Mouse (Mus musculus): Measurements from ENCODE around the gene Plk2.
"Not testable (repeated sequence)": the region's sequence is repeated elsewhere in the genome, so short reads cannot be mapped to it uniquely, and the experiment has no call there.

Plk2 gene

GRCm38 (mm10) chr13:110394291-110395178 lies at the start of gene Plk2:
Gene Plk2 (plus strand): TSS chr13:110395046.
- DNase-seq = peak; percentile 91

- no peak for DNase-seq
Observed at GRCm38 (mm10) chr13:110346707-110347106, 48.1 kb upstream of the Plk2 start.

GRCm38 (mm10) chr13:110351051-110351450 lies 43.8 kb upstream of the Plk2 start:
- DNase-seq = no peak

GRCm38 (mm10) chr13:110356941-110357340 lies 37.9 kb upstream of the Plk2 start, which contains the start of gene Gapt:
Gene Gapt (minus strand): TSS chr13:110357199.
- DNase-seq = no peak

- no peak for DNase-seq
Observed at GRCm38 (mm10) chr13:110363722-110364121, 31.1 kb upstream of the Plk2 start.

GRCm38 (mm10) chr13:110366477-110366876 lies 28.4 kb upstream of the Plk2 start:
- DNase-seq = no peak

GRCm38 (mm10) chr13:110367961-110368555 lies 26.8 kb upstream of the Plk2 start:
- no peak for DNase-seq

GRCm38 (mm10) chr13:110368556-110369040 lies 26.2 kb upstream of the Plk2 start:
- DNase-seq = peak; percentile 89

GRCm38 (mm10) chr13:110369673-110370072 lies 25.2 kb upstream of the Plk2 start:
- no peak for DNase-seq

- peak; percentile 49 for DNase-seq
Observed at GRCm38 (mm10) chr13:110382447-110382901, 12.4 kb upstream of the Plk2 start.

- no peak for DNase-seq
Observed at GRCm38 (mm10) chr13:110384514-110384913, 10.3 kb upstream of the Plk2 start.

GRCm38 (mm10) chr13:110392210-110392609 lies 2.6 kb upstream of the Plk2 start:
- peak; percentile 73 for DNase-seq

GRCm38 (mm10) chr13:110392631-110393030 lies 2.2 kb upstream of the Plk2 start:
- DNase-seq = no peak

GRCm38 (mm10) chr13:110395179-110395794 lies 441 bp downstream of the Plk2 start:
- DNase-seq = peak; percentile 29

GRCm38 (mm10) chr13:110395916-110396685 lies 1.3 kb downstream of the Plk2 start:
- DNase-seq = no peak

GRCm38 (mm10) chr13:110397750-110398149 lies 2.9 kb downstream of the Plk2 start:
- no peak for DNase-seq

GRCm38 (mm10) chr13:110398513-110399270 lies 3.8 kb downstream of the Plk2 start:
- DNase-seq = no peak

GRCm38 (mm10) chr13:110401443-110401842 lies 6.6 kb downstream of the Plk2 start:
- DNase-seq = no peak

- no peak for DNase-seq
Observed at GRCm38 (mm10) chr13:110401877-110402276, 7.0 kb downstream of the Plk2 start.

- DNase-seq = no peak
Observed at GRCm38 (mm10) chr13:110404059-110404458, 9.2 kb downstream of the Plk2 start.

GRCm38 (mm10) chr13:110404686-110405085 lies 9.8 kb downstream of the Plk2 start:
- not testable (repeated sequence) for DNase-seq

GRCm38 (mm10) chr13:110406152-110406551 lies 11.3 kb downstream of the Plk2 start:
- no peak for DNase-seq
